Mouse (Mus musculus) forebrain, postnatal 0 days (tissue): Measurements from ENCODE around the gene Vmn1r199. TPM values are rescaled to one million over a fixed set of nuclear protein-coding genes. Genes with fewer than 3 reads are reported as not detected.
A peak's percentile ranks its signal among the peaks of the same experiment; 100 is the strongest.

ENCODE experiments used
- ATAC-seq: fragments of 200-750 bp; cut with Nextera tagmentation; 2 replicates; pipeline ENCODE4 v1.8.0; 2017; ENCODE audit warnings: mild to moderate bottlenecking, moderate library complexity
- DNase-seq: peaks from one replicate; pipeline ENCODE4 v3.0.0-alpha.2; 2015
- H3K27ac ChIP-seq: fragments of 300-500 bp; sonication (generic); 2 replicates; pipeline ENCODE4 v1.5.1; 2014; ENCODE audit warnings: low read depth, mild to moderate bottlenecking, antibody characterized with exemption, low read length, moderate library complexity, mixed read lengths
- H3K27me3 ChIP-seq: fragments of 300-500 bp; sonication (generic); 2 replicates; pipeline ENCODE4 v1.6.1; 2014; ENCODE audit warnings: mild to moderate bottlenecking, low read length, mixed read lengths; ENCODE audit not compliant: insufficient read depth
- H3K36me3 ChIP-seq: fragments of 300-500 bp; sonication (generic); 2 replicates; pipeline ENCODE4 v1.6.1; 2014; ENCODE audit warnings: mild to moderate bottlenecking, moderate library complexity; ENCODE audit not compliant: insufficient read depth
- H3K4me1 ChIP-seq: fragments of 300-500 bp; sonication (generic); 2 replicates; pipeline ENCODE4 v1.6.1; 2014; ENCODE audit warnings: antibody characterized with exemption; ENCODE audit not compliant: insufficient read depth
- H3K4me2 ChIP-seq: fragments of 300-500 bp; sonication (generic); 2 replicates; pipeline ENCODE4 v1.6.1; 2014; ENCODE audit warnings: low read depth, mild to moderate bottlenecking, moderate library complexity
- H3K4me3 ChIP-seq: fragments of 300-500 bp; sonication (generic); 2 replicates; pipeline ENCODE4 v1.5.1; 2014; ENCODE audit warnings: low read depth, low read length, mixed read lengths
- H3K9ac ChIP-seq: fragments of 300-500 bp; sonication (generic); 2 replicates; pipeline ENCODE4 v1.6.1; 2014; ENCODE audit warnings: mild to moderate bottlenecking
- H3K9me3 ChIP-seq: fragments of 300-500 bp; sonication (generic); 2 replicates; pipeline ENCODE4 v1.6.1; 2016; ENCODE audit warnings: low read length
- CTCF ChIP-seq: sonication (generic); IDR thresholded peaks from 2 replicates; pipeline ENCODE4 v1.5.1; 2016; ENCODE audit warnings: antibody characterized with exemption, control low read depth, low read depth
- WGBS: fragments of 180-500 bp; shearing (Covaris S2); extraction: QIAGEN DNeasy Blood & Tissue Kit; methylation state at CpG from one replicate; pipeline ENCODE4 v1.1.7; 2014; 5-methylcytosine and 5-hydroxymethylcytosine counted together
- polyA plus RNA-seq: library from polyadenylated mRNA; unstranded; fragments of >200 nt; fragmentation: Nextera tagmentation; extraction: Ambion mirVana; gene quantifications from 2 replicates; pipeline ENCODE4 v1.2.1, GENCODE M21; 2015
- total RNA-seq: library from RNA; depleted of rRNA; stranded (reverse); fragments of >200 nt; gene quantifications from 2 replicates; pipeline ENCODE4 v1.2.3, GENCODE M21; 2014; rRNA removed

Vmn1r199 gene
- total and polyA plus RNA-seq, 2 experiments from 2014 or later: not detected

GRCm38 (mm10) chr13:22390073-22390472, 10.5 kb downstream of the Vmn1r199 start, which contains the start of gene Vmn1r200:
Gene Vmn1r200, plus strand, starts transcription at chr13:22390373.
- Histone ChIP-seq H3K4me2 (no peak within 1 kb of the TSS), H3K27ac (no peak within 1 kb of the TSS), H3K9ac (no peak within 1 kb of the TSS), H3K9me3 (no peaks in the 10 kb centered on the region), H3K4me3 (no peak within 1 kb of the TSS), H3K36me3 (no peaks in the 10 kb centered on the region), H3K27me3 (no peaks in the 10 kb centered on the region), H3K4me1 (no peaks in the 10 kb centered on the region)
- TF ChIP-seq CTCF: no peak
- DNase-seq: no peak
- ATAC-seq: no peak
- WGBS: 15% methylated on average over 3 of the region's 3 CpGs

GRCm38 (mm10) chr13:22402978-22403377, 23.4 kb downstream of the Vmn1r199 start:
- DNase-seq (no peak), ATAC-seq (peak; percentile 67)
- Histone ChIP-seq H3K36me3 (no peaks in the 10 kb centered on the region), H3K9ac (no peak overlapping the region), H3K4me2 (no peak overlapping the region), H3K4me3 (no peak overlapping the region), H3K9me3 (no peaks in the 10 kb centered on the region), H3K27ac (no peak overlapping the region), H3K27me3 (no peaks in the 10 kb centered on the region), H3K4me1 (no peaks in the 10 kb centered on the region)
- no peak for TF ChIP-seq CTCF
- 75% methylated on average over 1 of the region's 1 CpGs for WGBS

Other genes starting within 250 kb of the Vmn1r199 start
- gene Vmn1r191, start 195.8 kb upstream of the Vmn1r199 start, total RNA-seq: not detected in 2 replicates
- not detected in 2 replicates for gene Vmn1r191, start 195.8 kb upstream of the Vmn1r199 start, polyA plus RNA-seq
- gene Vmn1r192, start 188.7 kb upstream of the Vmn1r199 start, total RNA-seq: not detected in 2 replicates
- gene Vmn1r192, start 188.7 kb upstream of the Vmn1r199 start, polyA plus RNA-seq: not detected in 2 replicates
- not detected in 2 replicates for gene Vmn1r193, start 156.7 kb upstream of the Vmn1r199 start, total RNA-seq
- not detected in 2 replicates for gene Vmn1r193, start 156.7 kb upstream of the Vmn1r199 start, polyA plus RNA-seq
- gene Vmn1r194, start 135.6 kb upstream of the Vmn1r199 start, total RNA-seq: not detected in 2 replicates
- not detected in 2 replicates for gene Vmn1r194, start 135.6 kb upstream of the Vmn1r199 start, polyA plus RNA-seq
- gene Vmn1r195, start 109.3 kb upstream of the Vmn1r199 start, total RNA-seq: not detected in 2 replicates
- not detected in 2 replicates for gene Vmn1r195, start 109.3 kb upstream of the Vmn1r199 start, polyA plus RNA-seq
- gene Vmn1r196, start 89.9 kb upstream of the Vmn1r199 start, total RNA-seq: not detected in 2 replicates
- gene Vmn1r196, start 89.9 kb upstream of the Vmn1r199 start, polyA plus RNA-seq: not detected in 2 replicates
- not detected in 2 replicates for gene Vmn1r197, start 55.2 kb upstream of the Vmn1r199 start, total RNA-seq
- gene Vmn1r197, start 55.2 kb upstream of the Vmn1r199 start, polyA plus RNA-seq: not detected in 2 replicates
- gene Vmn1r198, start 29.5 kb upstream of the Vmn1r199 start, total RNA-seq: not detected in 2 replicates
- gene Vmn1r198, start 29.5 kb upstream of the Vmn1r199 start, polyA plus RNA-seq: not detected in 2 replicates
- gene Vmn1r200, start 10.6 kb downstream of the Vmn1r199 start, total RNA-seq: not detected in 2 replicates
- gene Vmn1r200, start 10.6 kb downstream of the Vmn1r199 start, polyA plus RNA-seq: 0.16 TPM in 1 of 2 replicates, not detected in the other
- gene Vmn1r201, start 92.1 kb downstream of the Vmn1r199 start, total RNA-seq: not detected in 2 replicates
- not detected in 2 replicates for gene Vmn1r201, start 92.1 kb downstream of the Vmn1r199 start, polyA plus RNA-seq
- gene Vmn1r202, start 125.6 kb downstream of the Vmn1r199 start, total RNA-seq: not detected in 2 replicates
- gene Vmn1r202, start 125.6 kb downstream of the Vmn1r199 start, polyA plus RNA-seq: not detected in 2 replicates
- not detected in 2 replicates for gene Vmn1r203, start 138.3 kb downstream of the Vmn1r199 start, total RNA-seq
- not detected in 2 replicates for gene Vmn1r203, start 138.3 kb downstream of the Vmn1r199 start, polyA plus RNA-seq
- gene Vmn1r204, start 173.4 kb downstream of the Vmn1r199 start, total RNA-seq: not detected in 2 replicates
- not detected in 2 replicates for gene Vmn1r204, start 173.4 kb downstream of the Vmn1r199 start, polyA plus RNA-seq
- gene Vmn1r205, start 213.2 kb downstream of the Vmn1r199 start, total RNA-seq: not detected in 2 replicates
- not detected in 2 replicates for gene Vmn1r205, start 213.2 kb downstream of the Vmn1r199 start, polyA plus RNA-seq
- not detected in 2 replicates for gene Vmn1r206, start 244.4 kb downstream of the Vmn1r199 start, total RNA-seq
- not detected in 2 replicates for gene Vmn1r206, start 244.4 kb downstream of the Vmn1r199 start, polyA plus RNA-seq